Mouse (Mus musculus) forebrain, embryonic 11.5 days (tissue): ENCODE measurements around the gene Cdc42ep1. TPM values are rescaled to one million over a fixed set of nuclear protein-coding genes. Genes with fewer than 3 reads are reported as not detected.

Source experiments
- ATAC-seq: fragments of 200-750 bp; cut with Nextera tagmentation; replicated peaks from 2 replicates; pipeline ENCODE4 v1.8.0; 2017; ENCODE audit warnings: moderate TSS enrichment; ENCODE audit not compliant: low FRiP score
- DNase-seq: peaks from one replicate; pipeline ENCODE4 v3.0.0-alpha.2; 2017; ENCODE audit warnings: low spot score
- H3K27ac ChIP-seq: fragments of 300-500 bp; sonication (generic); 2 replicates; pipeline ENCODE4 v1.5.1; 2014; ENCODE audit warnings: low read depth, low read length
- H3K27me3 ChIP-seq: fragments of 300-500 bp; sonication (generic); 2 replicates; pipeline ENCODE4 v1.6.1; 2014; ENCODE audit warnings: mild to moderate bottlenecking, low read length, mixed read lengths; ENCODE audit not compliant: control insufficient read depth, insufficient read depth
- H3K36me3 ChIP-seq: fragments of 300-500 bp; sonication (generic); 2 replicates; pipeline ENCODE4 v1.6.1; 2014; ENCODE audit warnings: mild to moderate bottlenecking, low read length, moderate library complexity, mixed read lengths; ENCODE audit not compliant: control insufficient read depth, insufficient read depth
- H3K4me1 ChIP-seq: fragments of 300-500 bp; sonication (generic); replicated peaks from 2 replicates; pipeline ENCODE4 v1.6.1; 2014; ENCODE audit warnings: low read length, mixed read lengths; ENCODE audit not compliant: control insufficient read depth, insufficient read depth
- H3K4me2 ChIP-seq: fragments of 300-500 bp; sonication (generic); 2 replicates; pipeline ENCODE4 v1.6.1; 2014; ENCODE audit warnings: low read depth, mild to moderate bottlenecking, low read length, moderate library complexity, mixed read lengths; ENCODE audit not compliant: severe bottlenecking
- H3K4me3 ChIP-seq: fragments of 300-500 bp; sonication (generic); 2 replicates; pipeline ENCODE4 v1.5.1; 2014; ENCODE audit warnings: low read depth, low read length
- H3K9ac ChIP-seq: fragments of 300-500 bp; sonication (generic); 2 replicates; pipeline ENCODE4 v1.6.1; 2014; ENCODE audit warnings: low read length
- H3K9me3 ChIP-seq: fragments of 300-500 bp; sonication (generic); 2 replicates; pipeline ENCODE4 v1.6.1; 2016; ENCODE audit warnings: low read length, mixed read lengths; ENCODE audit not compliant: control insufficient read depth
- WGBS: fragments of 180-500 bp; shearing (Covaris S2); extraction: QIAGEN DNeasy Blood & Tissue Kit; methylation state at CpG from one replicate; pipeline ENCODE4 v1.1.7; 2014; 5-methylcytosine and 5-hydroxymethylcytosine counted together
- polyA plus RNA-seq: library from polyadenylated mRNA; unstranded; fragments of >200 nt; fragmentation: Nextera tagmentation; extraction: Ambion mirVana; gene quantifications from 2 replicates; pipeline ENCODE4 v1.2.1, GENCODE M21; 2014

Gene Cdc42ep1
- polyA plus RNA-seq, 1 experiment from 2014 or later: 9.6 TPM

- Histone ChIP-seq H3K27me3 (peaks cover 26% of the 10 kb centered on the region), H3K27ac (no peak overlapping the region), H3K9ac (no peak overlapping the region), H3K4me2 (no peak overlapping the region), H3K4me1 (peaks cover 12% of the 10 kb centered on the region), H3K4me3 (no peak overlapping the region), H3K9me3 (no peaks in the 10 kb centered on the region), H3K36me3 (no peaks in the 10 kb centered on the region)
- WGBS: 7% methylated on average over 6 of the region's 6 CpGs
- DNase-seq (peak; percentile 46), ATAC-seq (no peak)
Observed at GRCm38 (mm10) chr15:78804326-78804725, 38.1 kb upstream of the Cdc42ep1 start.

- Histone ChIP-seq H3K4me2 (no peak overlapping the region), H3K4me1 (peaks cover 12% of the 10 kb centered on the region), H3K27me3 (peaks cover 26% of the 10 kb centered on the region), H3K9ac (no peak overlapping the region), H3K4me3 (no peak overlapping the region), H3K9me3 (no peaks in the 10 kb centered on the region), H3K36me3 (no peaks in the 10 kb centered on the region), H3K27ac (no peak overlapping the region)
- ATAC-seq: no peak
- peak; percentile 43 for DNase-seq
- WGBS: 90% methylated on average over 2 of the region's 2 CpGs
Observed at GRCm38 (mm10) chr15:78805351-78805750, 37.1 kb upstream of the Cdc42ep1 start.

DNA sequence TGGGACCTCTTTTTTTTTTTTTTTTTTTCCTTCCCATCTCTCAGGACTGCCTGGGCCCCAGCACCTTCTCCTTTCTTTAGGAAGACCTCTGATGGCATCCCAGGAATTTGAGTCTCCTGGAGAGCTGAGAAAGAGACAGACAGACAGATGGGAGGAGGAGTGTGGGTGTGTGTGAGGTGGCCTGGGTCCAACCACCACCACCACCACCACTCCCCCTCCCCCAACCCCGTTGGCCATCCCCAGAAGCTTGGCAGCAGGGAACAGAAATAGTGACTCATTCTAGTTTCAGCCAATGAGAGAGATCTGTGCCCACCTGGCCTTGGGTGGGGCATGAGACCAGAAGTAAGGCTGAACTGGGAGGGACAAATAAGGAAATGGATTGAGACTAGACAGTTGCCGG is 35.8 kb upstream of the Cdc42ep1 start:
- peaks cover 12% of the 10 kb centered on the region for H3K4me1 ChIP-seq
- no peak overlapping the region for H3K4me3 ChIP-seq
- ATAC-seq (no peak), DNase-seq (peak; percentile 39)
- peaks cover 17% of the 10 kb centered on the region for H3K27me3 ChIP-seq
- 42% methylated on average over 2 of the region's 2 CpGs for WGBS
- H3K9ac ChIP-seq: no peak overlapping the region
- H3K4me2 ChIP-seq: no peak overlapping the region
- no peaks in the 10 kb centered on the region for H3K9me3 ChIP-seq
- H3K36me3 ChIP-seq: no peaks in the 10 kb centered on the region
- no peak overlapping the region for H3K27ac ChIP-seq

- no peaks in the 10 kb centered on the region for H3K9me3 ChIP-seq
- no peaks in the 10 kb centered on the region for H3K36me3 ChIP-seq
- peaks cover 10% of the 10 kb centered on the region for H3K4me1 ChIP-seq
- ATAC-seq (no peak), DNase-seq (peak; percentile 38)
- peaks cover 14% of the 10 kb centered on the region for H3K27me3 ChIP-seq
- H3K9ac ChIP-seq: no peak overlapping the region
- WGBS: 85% methylated on average over 3 of the region's 3 CpGs
- no peak overlapping the region for H3K4me3 ChIP-seq
- H3K4me2 ChIP-seq: no peak overlapping the region
- H3K27ac ChIP-seq: no peak overlapping the region
Observed at GRCm38 (mm10) chr15:78807141-78807540, 35.3 kb upstream of the Cdc42ep1 start.

DNA sequence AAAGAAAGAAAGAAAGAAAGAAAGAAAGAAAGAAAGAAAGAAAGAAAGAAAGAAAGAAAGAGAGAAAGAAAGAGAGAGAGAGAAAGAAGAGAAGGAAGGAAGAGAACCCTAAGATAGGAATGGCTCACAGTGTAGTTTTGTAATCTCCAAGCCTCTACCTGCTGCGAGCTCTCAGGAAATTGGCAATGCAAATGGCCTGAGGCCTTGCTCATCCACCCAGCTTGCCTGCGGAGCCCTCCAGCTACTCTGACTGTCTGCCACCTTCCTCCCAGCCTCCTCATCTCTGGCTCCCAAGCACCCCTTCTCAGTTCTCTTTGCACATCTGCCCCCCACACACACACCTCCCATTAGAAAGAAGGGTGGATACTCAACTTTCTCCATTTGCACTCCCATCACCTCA is 33.4 kb upstream of the Cdc42ep1 start:
- Histone ChIP-seq H3K27ac (no peak overlapping the region), H3K36me3 (no peaks in the 10 kb centered on the region), H3K27me3 (no peaks in the 10 kb centered on the region; the same call in 1 of the 2 replicates), H3K9me3 (no peaks in the 10 kb centered on the region), H3K4me1 (no peaks in the 10 kb centered on the region), H3K9ac (no peak overlapping the region), H3K4me3 (no peak overlapping the region), H3K4me2 (no peak overlapping the region)
- DNase-seq (no peak), ATAC-seq (no peak)
- 78% methylated on average over 2 of the region's 2 CpGs for WGBS

- DNase-seq (peak; percentile 37), ATAC-seq (no peak)
- Histone ChIP-seq H3K27me3 (no peaks in the 10 kb centered on the region), H3K9ac (no peak overlapping the region), H3K9me3 (no peaks in the 10 kb centered on the region), H3K36me3 (no peaks in the 10 kb centered on the region), H3K4me1 (no peaks in the 10 kb centered on the region), H3K27ac (no peak overlapping the region), H3K4me3 (no peak overlapping the region), H3K4me2 (no peak overlapping the region)
- WGBS: 77% methylated on average over 9 of the region's 9 CpGs
Observed at GRCm38 (mm10) chr15:78809739-78810138, 32.7 kb upstream of the Cdc42ep1 start.

GRCm38 (mm10) chr15:78810146-78810545 is 32.3 kb upstream of the Cdc42ep1 start:
- WGBS: 91% methylated on average over 9 of the region's 9 CpGs
- ATAC-seq: no peak

GRCm38 (mm10) chr15:78813603-78814002 is 28.8 kb upstream of the Cdc42ep1 start:
- no peaks in the 10 kb centered on the region for H3K27me3 ChIP-seq
- no peaks in the 10 kb centered on the region for H3K4me1 ChIP-seq
- H3K9me3 ChIP-seq: no peaks in the 10 kb centered on the region
- no peak overlapping the region for H3K4me2 ChIP-seq
- ATAC-seq (no peak), DNase-seq (no peak)
- 91% methylated on average over 4 of the region's 4 CpGs for WGBS
- no peak overlapping the region for H3K9ac ChIP-seq
- no peaks in the 10 kb centered on the region for H3K36me3 ChIP-seq
- H3K27ac ChIP-seq: no peak overlapping the region
- H3K4me3 ChIP-seq: no peak overlapping the region

More at GRCm38 (mm10) chr15:78810146-78810545, 32.3 kb upstream of the Cdc42ep1 start:
- Histone ChIP-seq H3K4me3 (no peak overlapping the region), H3K36me3 (no peaks in the 10 kb centered on the region), H3K27me3 (no peaks in the 10 kb centered on the region), H3K4me1 (no peaks in the 10 kb centered on the region), H3K9ac (no peak overlapping the region), H3K4me2 (no peak overlapping the region), H3K9me3 (no peaks in the 10 kb centered on the region), H3K27ac (no peak overlapping the region)
- peak; percentile 44 for DNase-seq

GRCm38 (mm10) chr15:78815314-78816073 is 26.9 kb upstream of the Cdc42ep1 start:
- Histone ChIP-seq H3K9ac (no peak overlapping the region), H3K27ac (no peak overlapping the region), H3K9me3 (no peaks in the 10 kb centered on the region), H3K4me1 (no peaks in the 10 kb centered on the region), H3K4me3 (no peak overlapping the region), H3K27me3 (no peaks in the 10 kb centered on the region), H3K36me3 (no peaks in the 10 kb centered on the region), H3K4me2 (no peak overlapping the region)
- DNase-seq: peak; percentile 38
- 76% methylated on average over 11 of the region's 11 CpGs for WGBS
- ATAC-seq: no peak
